Mouse (Mus musculus) retina, embryonic 14.5 days (tissue): Measurements from ENCODE around the gene Flrt3.
A peak's percentile ranks its signal among the peaks of the same experiment; 100 is the strongest.

ENCODE experiments used
- DNase-seq: peaks from one replicate; pipeline ENCODE4 v3.0.0-alpha.2; 2015; ENCODE audit warnings: low spot score

Flrt3 gene

GRCm38 (mm10) chr2:140653481-140653880 is 17.8 kb downstream of the Flrt3 start:
- DNase-seq = peak; percentile 54

- no peak for DNase-seq
Observed at GRCm38 (mm10) chr2:140621730-140622337, 49.4 kb downstream of the Flrt3 start.

GRCm38 (mm10) chr2:140615451-140615850 is 55.8 kb downstream of the Flrt3 start:
- DNase-seq = no peak
